In genomic region chr11:94209695-94210131, GRCm38 (mm10) we compare ENCODE assay signal across 8 mouse cellular contexts. TPM values are rescaled to one million over a fixed set of nuclear protein-coding genes. Genes with fewer than 3 reads are reported as not detected.
DNase-seq lines count a peak whose midpoint lies in the region; ATAC-seq and TF ChIP-seq lines count a peak whose summit lies in the region.

No protein-coding gene starts in this region.

- no peaks in the 10 kb centered on the region for H3K9me3 ChIP-seq in forebrain, embryonic 15.5 days
- no peaks in the 10 kb centered on the region for H3K9me3 ChIP-seq in limb, embryonic 14.5 days (ENCODE audit: control insufficient read depth, low read length)

- peak; percentile 50 to 61 for DNase-seq in lung, adult 18-20 months
- no peak for DNase-seq in lung, postnatal 14 days
- DNase-seq in limb, embryonic 14.5 days (ENCODE audit: low spot score): peak; percentile 37
- DNase-seq in cerebellum, adult 11-12 months: no peak

- H3K27ac ChIP-seq in forebrain, embryonic 15.5 days (replicated peaks): peak overlapping the region; percentile 99
- peak overlapping the region; percentile 93 for H3K27ac ChIP-seq in limb, embryonic 14.5 days (replicated peaks; ENCODE audit: low read depth, low read length)

- no peak overlapping the region for H3ac ChIP-seq in myocyte (ENCODE audit: control insufficient read depth, insufficient read length)

- peaks cover 29% of the 10 kb centered on the region for H3K4me1 ChIP-seq in forebrain, embryonic 15.5 days
- peaks cover 20% of the 10 kb centered on the region for H3K4me1 ChIP-seq in limb, embryonic 14.5 days (ENCODE audit: control insufficient read depth, insufficient read depth, low read length)

- H3K36me3 ChIP-seq in forebrain, embryonic 15.5 days: peaks cover 9% of the 10 kb centered on the region
- peaks cover 12% of the 10 kb centered on the region for H3K36me3 ChIP-seq in limb, embryonic 14.5 days (ENCODE audit: control insufficient read depth, insufficient read depth, low read length)
- H3K36me3 ChIP-seq in myocyte (ENCODE audit: control insufficient read depth, insufficient read depth): peaks cover 5% of the 10 kb centered on the region

- H3K27me3 ChIP-seq in forebrain, embryonic 15.5 days: no peaks in the 10 kb centered on the region
- no peaks in the 10 kb centered on the region for H3K27me3 ChIP-seq in limb, embryonic 14.5 days (ENCODE audit: control insufficient read depth, insufficient read depth, low read length)
- H3K27me3 ChIP-seq in myocyte (ENCODE audit: control insufficient read depth, insufficient read depth, insufficient read length): no peaks in the 10 kb centered on the region

- peak overlapping the region; percentile 93 for H3K4me3 ChIP-seq in forebrain, embryonic 15.5 days
- peak overlapping the region; percentile 97 for H3K4me3 ChIP-seq in limb, embryonic 14.5 days (replicated peaks; ENCODE audit: low read length)
- peak overlapping the region; percentile 51 for H3K4me3 ChIP-seq in myocyte

- H3K9ac ChIP-seq in forebrain, embryonic 15.5 days (replicated peaks): peak overlapping the region; percentile 69
- H3K9ac ChIP-seq in limb, embryonic 14.5 days (ENCODE audit: low read depth, low read length, severe bottlenecking): peak overlapping the region; percentile 53

- peak; percentile 0 for ATAC-seq in activated CD4-positive, CD25-positive, alpha-beta regulatory T cell, adult 4 months
- no peak for ATAC-seq in forebrain, embryonic 15.5 days (replicated peaks)
- no peak for ATAC-seq in limb, embryonic 14.5 days (ENCODE audit: low FRiP score, low read depth)
- ATAC-seq in megakaryocyte progenitor cell, adult 5-6 weeks (replicated peaks; ENCODE audit: poor library complexity): no peak

- no peak for TF ChIP-seq POLR2A in limb, embryonic 14.5 days (IDR thresholded peaks at IDR 0.05; ENCODE audit: borderline replicate concordance, extremely low read depth, insufficient read depth, insufficient read length)
- no peak for TF ChIP-seq POLR2A in myocyte (IDR thresholded peaks at IDR 0.05; ENCODE audit: insufficient read length, low read depth)

- 1% methylated on average over 14 of the region's 14 CpGs for WGBS in forebrain, embryonic 15.5 days
- WGBS in limb, embryonic 14.5 days: 2% methylated on average over 14 of the region's 14 CpGs

- H3K4me2 ChIP-seq in forebrain, embryonic 15.5 days (replicated peaks): peak overlapping the region; percentile 97
- H3K4me2 ChIP-seq in limb, embryonic 14.5 days (replicated peaks; ENCODE audit: low read depth, low read length, severe bottlenecking): peak overlapping the region; percentile 97
- H3K4me2 ChIP-seq in myocyte (ENCODE audit: low read depth): peak overlapping the region; percentile 100

- H3K79me2 ChIP-seq in myocyte (ENCODE audit: control insufficient read depth, insufficient read depth): peaks cover 20% of the 10 kb centered on the region

TF ChIP-seq in myocyte, 11 proteins besides CTCF, POLR2A, EP300 and RAD21:
- no peak for TF ChIP-seq E2F4 (IDR thresholded peaks at IDR 0.05; ENCODE audit: insufficient read depth)
- TF ChIP-seq MAX (IDR thresholded peaks at IDR 0.05; ENCODE audit: low read depth): no peak
- TF ChIP-seq REST (IDR thresholded peaks at IDR 0.05; ENCODE audit: insufficient read depth, insufficient read length): no peak
- peak; percentile 41 for TF ChIP-seq USF1 (IDR thresholded peaks at IDR 0.05; ENCODE audit: low read depth)

RNA-seq across cellular contexts. Expression of gene Tob1, which starts 1.5 kb away (rescaled TPM):
- 1 to 10 TPM; 5.3 to 5.8 TPM for polyA plus RNA-seq in activated CD4-positive, CD25-positive, alpha-beta regulatory T cell, adult 4 months (2017; shearing (Covaris generic))
- 45.8 and 46.5 TPM in 2 replicates for polyA plus RNA-seq in forebrain, embryonic 15.5 days (2015; fragmentation: Nextera tagmentation; extraction: Ambion mirVana)
- 28.4 and 29.7 TPM in 2 replicates for polyA plus RNA-seq in limb, embryonic 14.5 days (2012; rRNA removed)
- polyA plus RNA-seq in limb, embryonic 14.5 days (2014; fragmentation: Nextera tagmentation; extraction: Ambion mirVana): 34.8 and 37.3 TPM in 2 replicates
- polyA plus RNA-seq in myocyte (2012; fragmentation: generic; extraction: Trizol): 32.8 TPM
- total RNA-seq in megakaryocyte progenitor cell, adult 5-6 weeks (2015): 8.3 and 9.4 TPM in 2 replicates
- 3.5 and 5.2 TPM in 2 replicates for total RNA-seq in megakaryocyte progenitor cell, adult 5-6 weeks (2017)

RNA-seq across cellular contexts. Expression of gene Wfikkn2, which starts 36.1 kb away (rescaled TPM):
- 1 to 10 TPM in 1 of 2 experiments, under 1 TPM in 1; 0.65 to 1.0 TPM for polyA plus RNA-seq in activated CD4-positive, CD25-positive, alpha-beta regulatory T cell, adult 4 months (2017; shearing (Covaris generic))
- polyA plus RNA-seq in forebrain, embryonic 15.5 days (2015; fragmentation: Nextera tagmentation; extraction: Ambion mirVana): 3.7 and 7.9 TPM in 2 replicates
- 19.9 and 25.1 TPM in 2 replicates for polyA plus RNA-seq in limb, embryonic 14.5 days (2012; rRNA removed)
- polyA plus RNA-seq in limb, embryonic 14.5 days (2014; fragmentation: Nextera tagmentation; extraction: Ambion mirVana): 9.2 and 9.7 TPM in 2 replicates
- 0.80 TPM for polyA plus RNA-seq in myocyte (2012; fragmentation: generic; extraction: Trizol)
- total RNA-seq in megakaryocyte progenitor cell, adult 5-6 weeks (2015): 0.52 TPM in 1 of 2 replicates, not detected in the other
- 0.21 and 0.27 TPM in 2 replicates for total RNA-seq in megakaryocyte progenitor cell, adult 5-6 weeks (2017)

Comparison
In these comparisons a context has a peak if more than half of its experiments do, and no peak if none do; other contexts are left out.
1. DNase-seq: peak in lung, adult 18-20 months (2 of 2) and limb, embryonic 14.5 days (single experiment); none in lung, postnatal 14 days (single experiment) and cerebellum, adult 11-12 months (single experiment).
2. Peak in every context shown above with its lines, with median percentiles within 50 percentile points of each other: H3K4me2 ChIP-seq and H3K4me3 ChIP-seq.